Mouse (Mus musculus): ENCODE results near the gene Abhd2. TPM values are rescaled to one million over a fixed set of nuclear protein-coding genes. Genes with fewer than 3 reads are reported as not detected.

Abhd2 gene
- polyA plus RNA-seq (2011; ENCODE audit: insufficient read length, low read depth, missing spikeins): 80.4 and 80.5 TPM in 2 replicates

DNA sequence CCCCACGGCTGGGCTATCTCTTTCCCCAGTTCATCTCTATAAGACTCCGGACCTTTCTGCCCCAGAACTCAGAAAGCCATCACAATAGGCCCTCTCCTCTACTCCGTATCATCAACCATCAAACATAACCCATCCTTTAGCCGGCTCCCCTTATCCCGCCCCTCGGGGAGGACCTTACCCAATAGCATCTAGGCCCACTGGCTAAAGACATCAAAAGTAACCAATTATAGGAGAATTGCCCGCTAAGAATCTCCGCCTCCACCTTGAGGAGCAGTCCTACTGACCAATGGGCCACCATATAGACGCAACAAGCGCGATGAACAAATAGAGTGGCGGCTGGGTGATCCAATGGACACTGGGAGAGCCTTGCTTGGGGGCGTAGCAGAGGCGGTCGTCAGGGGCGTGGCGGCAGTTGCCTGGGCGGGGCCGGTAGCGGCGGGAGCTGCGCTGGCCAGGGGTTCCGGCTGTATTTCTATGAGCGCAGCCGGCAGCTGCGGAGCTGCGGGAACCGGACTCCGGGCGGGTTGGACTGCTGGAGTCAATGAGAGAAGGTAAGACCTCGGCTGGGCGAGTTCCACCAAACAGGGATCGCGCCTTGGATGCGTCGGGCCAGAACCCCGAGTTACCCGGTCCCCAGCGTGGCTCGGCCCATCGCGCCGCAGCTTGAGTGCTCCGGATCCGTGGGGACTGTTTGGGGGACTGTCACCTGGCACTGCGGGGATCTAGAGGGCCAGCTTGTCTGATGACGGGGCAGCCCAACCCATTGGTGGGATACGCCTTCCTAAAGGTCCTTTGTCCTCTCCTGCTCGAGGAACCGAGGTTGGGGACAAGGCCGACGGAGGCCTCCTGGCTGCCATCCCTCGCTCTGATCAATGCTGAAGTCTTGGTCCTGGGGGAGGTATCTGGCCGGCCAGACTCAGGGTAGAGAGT is at the start of gene Abhd2:
Abhd2 (plus strand) TSS at position 411 of the 930 bp plus-strand sequence.
- peak; percentile 84 for TF ChIP-seq POLR2A (IDR thresholded peaks at IDR 0.05; ENCODE audit: low read depth, low read length)
- TF ChIP-seq CTCF (IDR thresholded peaks at IDR 0.05; ENCODE audit: borderline replicate concordance, insufficient read depth, low read length): no peak
- H3K4me3 ChIP-seq (ENCODE audit: insufficient read depth, low read length): peak within 1 kb of the TSS; percentile 63
- peak within 1 kb of the TSS; percentile 44 for H3K27ac ChIP-seq (ENCODE audit: insufficient read depth, low read length)
- H3K4me1 ChIP-seq (ENCODE audit: control insufficient read depth, insufficient read depth, low read length): peaks cover 29% of the 10 kb centered on the region

DNA sequence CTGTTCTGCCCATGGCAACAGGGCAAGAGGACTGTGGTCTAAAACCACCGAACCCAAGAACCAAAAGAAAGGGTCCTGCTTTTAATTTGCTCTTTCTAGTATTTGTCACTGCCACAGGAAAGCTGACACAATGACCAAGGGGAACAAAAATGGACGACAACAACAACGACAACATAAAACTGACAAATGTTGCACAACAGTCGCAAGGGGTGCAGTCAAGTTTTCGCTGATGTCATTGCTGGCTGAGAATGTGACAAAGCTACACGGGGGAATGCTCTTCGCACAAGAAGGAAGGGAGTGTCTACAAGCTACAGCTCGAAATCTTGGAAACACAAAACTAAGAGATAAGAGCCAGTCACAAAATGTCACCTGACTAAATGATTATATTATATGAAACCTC is 47.5 kb upstream of the Abhd2 start:
- Histone ChIP-seq H3K4me3 (ENCODE audit: insufficient read depth, low read length) (no peak overlapping the region), H3K4me1 (ENCODE audit: control insufficient read depth, insufficient read depth, low read length) (no peaks in the 10 kb centered on the region), H3K27ac (ENCODE audit: insufficient read depth, low read length) (no peak overlapping the region)
- TF ChIP-seq POLR2A (IDR thresholded peaks at IDR 0.05; ENCODE audit: low read depth, low read length): no peak

DNA sequence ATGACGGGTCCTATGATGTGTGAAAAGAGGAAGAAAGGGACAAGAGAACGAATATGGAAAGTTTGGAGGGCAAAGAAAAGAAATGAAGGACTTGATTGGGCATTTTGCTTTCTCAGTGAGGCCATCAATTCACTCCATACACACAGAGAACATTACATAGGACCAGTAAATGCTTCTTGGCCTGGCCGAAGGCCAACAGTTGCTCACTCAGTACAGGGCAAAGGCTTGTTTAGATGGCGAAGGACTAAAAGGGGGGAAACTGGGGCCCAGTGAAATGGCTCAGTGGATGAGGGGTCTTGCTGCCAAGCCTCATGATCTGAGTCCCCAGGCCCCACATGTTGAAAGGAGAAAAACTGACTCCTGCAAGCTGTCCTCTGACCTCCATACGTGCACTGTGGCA is 46.8 kb upstream of the Abhd2 start:
- Histone ChIP-seq H3K27ac (ENCODE audit: insufficient read depth, low read length) (no peak overlapping the region), H3K4me3 (ENCODE audit: insufficient read depth, low read length) (no peak overlapping the region), H3K4me1 (ENCODE audit: control insufficient read depth, insufficient read depth, low read length) (no peaks in the 10 kb centered on the region)
- TF ChIP-seq CTCF (IDR thresholded peaks at IDR 0.05; ENCODE audit: borderline replicate concordance, insufficient read depth, low read length): no peak
- TF ChIP-seq POLR2A (IDR thresholded peaks at IDR 0.05; ENCODE audit: low read depth, low read length): no peak

DNA sequence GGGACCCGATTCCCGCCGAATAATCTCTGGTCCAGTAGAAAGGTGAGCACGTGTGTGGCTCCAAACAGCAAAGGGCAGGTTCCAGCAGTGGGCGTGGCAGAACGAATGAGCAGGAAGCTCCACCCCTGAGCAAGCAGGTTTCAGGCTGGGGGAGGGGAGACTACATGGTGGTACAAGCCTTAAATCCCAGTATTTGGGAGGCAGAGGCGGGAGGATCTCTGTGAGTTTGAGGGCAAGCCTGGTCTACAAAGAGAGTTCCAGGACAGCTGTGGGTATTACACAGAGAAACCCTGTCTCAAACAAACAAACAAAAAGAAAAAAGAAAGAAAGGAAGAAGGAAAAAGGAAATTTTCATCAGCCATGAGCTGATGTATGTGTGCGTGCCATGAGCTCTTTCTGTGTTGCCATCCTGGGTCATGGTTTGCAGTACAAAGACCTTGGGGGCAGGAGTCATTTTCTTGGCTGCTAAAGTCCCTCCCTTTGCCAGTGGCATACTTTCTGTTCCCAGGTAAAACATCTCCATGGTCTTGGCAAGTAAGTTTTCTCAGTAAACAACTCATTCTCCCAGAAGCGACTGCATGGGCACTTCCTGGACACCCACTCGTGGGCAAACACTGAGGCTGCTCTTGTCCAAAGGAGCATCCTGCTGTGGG is 46.0 kb upstream of the Abhd2 start:
- TF ChIP-seq POLR2A (IDR thresholded peaks at IDR 0.05; ENCODE audit: low read depth, low read length): no peak
- TF ChIP-seq CTCF (IDR thresholded peaks at IDR 0.05; ENCODE audit: borderline replicate concordance, insufficient read depth, low read length): no peak
- Histone ChIP-seq H3K4me1 (ENCODE audit: control insufficient read depth, insufficient read depth, low read length) (no peaks in the 10 kb centered on the region), H3K27ac (ENCODE audit: insufficient read depth, low read length) (no peak overlapping the region), H3K4me3 (ENCODE audit: insufficient read depth, low read length) (no peak overlapping the region)

DNA sequence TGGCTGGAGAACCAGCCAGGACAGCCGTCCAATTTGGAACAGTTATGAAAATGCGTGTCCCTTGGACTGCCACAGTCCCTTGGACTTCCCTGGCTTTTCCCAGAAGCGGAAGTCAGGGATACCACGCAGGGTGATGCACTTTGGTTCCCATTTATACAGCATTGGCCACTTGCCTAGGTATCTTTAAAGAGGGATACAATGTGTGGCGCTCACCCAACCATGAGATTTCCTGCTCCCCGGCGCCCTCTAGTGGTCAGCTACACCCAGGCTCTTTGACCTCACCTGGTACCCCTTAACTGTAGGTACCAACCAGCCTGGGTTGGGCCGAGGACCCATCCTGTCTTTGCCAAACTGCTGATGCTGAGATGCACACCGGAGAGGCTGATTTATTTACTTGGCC is 44.5 kb upstream of the Abhd2 start:
- H3K27ac ChIP-seq (ENCODE audit: insufficient read depth, low read length): no peak overlapping the region
- no peak for TF ChIP-seq POLR2A (IDR thresholded peaks at IDR 0.05; ENCODE audit: low read depth, low read length)
- TF ChIP-seq CTCF (IDR thresholded peaks at IDR 0.05; ENCODE audit: borderline replicate concordance, insufficient read depth, low read length): peak; percentile 74
- no peak overlapping the region for H3K4me3 ChIP-seq (ENCODE audit: insufficient read depth, low read length)
- no peaks in the 10 kb centered on the region for H3K4me1 ChIP-seq (ENCODE audit: control insufficient read depth, insufficient read depth, low read length)

DNA sequence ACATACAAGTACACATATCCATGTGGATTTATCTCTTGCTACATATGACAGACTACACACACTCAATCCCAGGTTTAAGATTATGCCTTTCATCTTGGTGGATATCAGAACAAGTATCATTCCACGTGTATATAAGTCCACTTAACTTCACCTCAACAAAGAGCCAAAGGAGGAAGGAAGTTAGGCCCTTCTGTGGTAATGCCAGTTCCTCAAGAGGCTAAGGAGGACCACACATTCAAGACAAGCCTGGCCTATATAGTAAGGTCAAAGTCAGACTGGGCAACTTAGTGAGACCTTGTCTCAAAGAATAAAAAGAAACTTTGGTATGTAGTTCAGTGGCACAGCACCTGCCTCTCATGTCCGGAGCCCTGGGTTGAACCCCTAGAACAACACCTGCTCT is 41.4 kb upstream of the Abhd2 start:
- H3K4me1 ChIP-seq (ENCODE audit: control insufficient read depth, insufficient read depth, low read length): no peaks in the 10 kb centered on the region
- no peak overlapping the region for H3K4me3 ChIP-seq (ENCODE audit: insufficient read depth, low read length)
- TF ChIP-seq POLR2A (IDR thresholded peaks at IDR 0.05; ENCODE audit: low read depth, low read length) (no peak), CTCF (IDR thresholded peaks at IDR 0.05; ENCODE audit: borderline replicate concordance, insufficient read depth, low read length) (no peak)
- H3K27ac ChIP-seq (ENCODE audit: insufficient read depth, low read length): no peak overlapping the region

DNA sequence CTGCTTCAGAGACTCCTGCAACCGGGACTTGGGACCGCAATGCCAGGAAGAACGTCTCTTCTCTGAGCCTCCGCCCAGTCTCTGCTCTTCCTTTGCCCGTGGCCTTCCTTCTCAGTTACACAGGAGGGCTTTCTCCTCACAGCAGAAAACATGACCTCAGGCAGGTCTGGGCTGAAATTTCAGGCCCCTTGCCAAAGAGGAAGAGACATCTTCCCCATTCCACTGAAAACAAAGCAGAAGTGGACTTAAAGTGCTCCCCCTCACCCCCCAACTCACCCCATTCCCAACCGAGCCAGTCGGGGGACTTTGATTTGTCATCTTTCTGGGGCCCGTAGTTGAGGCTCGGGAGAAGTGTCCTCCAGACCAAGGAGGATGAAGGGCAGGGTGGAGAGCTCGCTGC is 41.0 kb upstream of the Abhd2 start:
- H3K27ac ChIP-seq (ENCODE audit: insufficient read depth, low read length): no peak overlapping the region
- no peaks in the 10 kb centered on the region for H3K4me1 ChIP-seq (ENCODE audit: control insufficient read depth, insufficient read depth, low read length)
- TF ChIP-seq CTCF (IDR thresholded peaks at IDR 0.05; ENCODE audit: borderline replicate concordance, insufficient read depth, low read length): no peak
- no peak for TF ChIP-seq POLR2A (IDR thresholded peaks at IDR 0.05; ENCODE audit: low read depth, low read length)
- H3K4me3 ChIP-seq (ENCODE audit: insufficient read depth, low read length): no peak overlapping the region

DNA sequence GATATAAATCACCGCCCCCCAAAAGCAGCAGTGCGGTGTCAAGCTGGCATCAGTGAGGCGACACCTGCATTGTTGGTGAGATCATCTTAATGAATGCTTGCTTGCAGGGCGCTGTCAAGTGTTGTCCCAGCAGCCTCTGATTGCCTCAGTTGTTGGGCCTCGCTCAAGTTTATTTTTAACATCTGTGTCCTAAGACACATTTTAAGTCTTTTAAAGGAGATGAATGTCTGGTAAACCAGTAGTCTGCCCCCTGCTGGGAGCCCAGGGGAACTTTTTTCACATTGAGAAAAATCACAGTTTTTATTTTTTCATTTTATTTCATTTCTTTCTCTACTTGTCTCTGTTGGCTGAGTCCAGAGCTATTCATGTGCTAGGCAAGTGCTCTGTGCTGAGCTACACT is 34.3 kb upstream of the Abhd2 start:
- no peak for TF ChIP-seq POLR2A (IDR thresholded peaks at IDR 0.05; ENCODE audit: low read depth, low read length)
- no peak for TF ChIP-seq CTCF (IDR thresholded peaks at IDR 0.05; ENCODE audit: borderline replicate concordance, insufficient read depth, low read length)
- peaks cover 3% of the 10 kb centered on the region; the same call in 1 of the 2 replicates for H3K4me1 ChIP-seq (ENCODE audit: control insufficient read depth, insufficient read depth, low read length)
- H3K4me3 ChIP-seq (ENCODE audit: insufficient read depth, low read length): no peak overlapping the region
- H3K27ac ChIP-seq (ENCODE audit: insufficient read depth, low read length): no peak overlapping the region

DNA sequence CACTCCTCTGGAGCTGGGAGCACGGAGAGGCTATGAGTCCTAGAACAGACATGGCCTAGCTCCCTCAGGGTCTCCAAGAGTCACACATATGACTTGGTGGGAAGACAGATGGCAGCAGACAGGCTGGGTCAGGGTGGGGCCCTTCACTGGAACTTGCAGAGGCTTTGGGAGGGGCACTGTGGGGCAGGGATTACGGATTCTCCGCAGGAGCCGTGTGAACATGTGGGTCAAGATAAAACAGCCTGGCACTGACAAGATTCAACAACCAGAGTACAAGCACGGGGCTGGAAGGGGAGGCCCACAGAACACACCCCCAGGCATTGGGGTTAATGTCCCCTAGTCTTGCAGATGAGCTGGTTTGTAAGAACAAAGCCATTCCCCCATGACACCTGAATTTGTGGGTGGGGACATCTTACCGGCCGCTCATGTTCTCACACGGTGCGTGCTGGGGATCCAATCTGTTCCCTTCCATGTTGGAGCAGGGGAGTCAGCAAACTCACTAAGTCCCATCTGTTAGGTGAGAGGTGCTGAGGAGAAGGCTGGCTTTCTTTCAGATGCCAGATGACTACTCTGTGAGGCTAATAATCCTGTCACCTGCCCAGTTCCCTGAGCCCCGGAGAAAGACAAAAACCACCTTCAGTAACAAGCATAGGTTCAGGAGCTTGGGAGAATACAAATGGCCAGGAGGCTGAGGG is 30.9 kb upstream of the Abhd2 start:
- TF ChIP-seq CTCF (IDR thresholded peaks at IDR 0.05; ENCODE audit: borderline replicate concordance, insufficient read depth, low read length) (no peak), POLR2A (IDR thresholded peaks at IDR 0.05; ENCODE audit: low read depth, low read length) (no peak)
- H3K4me3 ChIP-seq (ENCODE audit: insufficient read depth, low read length): no peak overlapping the region
- no peak overlapping the region for H3K27ac ChIP-seq (ENCODE audit: insufficient read depth, low read length)
- peaks cover 3% of the 10 kb centered on the region; the same call in 1 of the 2 replicates for H3K4me1 ChIP-seq (ENCODE audit: control insufficient read depth, insufficient read depth, low read length)
